Mouse (Mus musculus): ENCODE measurements around the gene Eloa. TPM values are rescaled to one million over a fixed set of nuclear protein-coding genes. Genes with fewer than 3 reads are reported as not detected.

Gene Eloa
- polyA plus RNA-seq, 3 experiments from 2014 or later = 47.2 to 77.0 (median 56.2) TPM

GRCm38 (mm10) chr4:135954241-135954640 is 67.3 kb downstream of the Eloa start:
- peak; percentile 65 for ATAC-seq

Other genes starting within 250 kb of the Eloa start
- 100 to 1,000 TPM; 184 to 209 (median 207) TPM for gene Srsf10, start 166.0 kb downstream of the Eloa start, polyA plus RNA-seq (2017; shearing (Covaris generic))
- gene Pnrc2, start 147.9 kb downstream of the Eloa start, polyA plus RNA-seq (2017; shearing (Covaris generic)) = 100 to 1,000 TPM; 177 to 235 (median 211) TPM
- gene Cnr2, start 126.4 kb downstream of the Eloa start, polyA plus RNA-seq (2017; shearing (Covaris generic)) = 1 to 10 TPM; 1.9 to 8.0 (median 7.0) TPM
- 100 to 1,000 TPM in 1 of 3 experiments, 10 to 100 TPM in 2; 81.7 to 101 (median 98.9) TPM for gene Fuca1, start 101.0 kb downstream of the Eloa start, polyA plus RNA-seq (2017; shearing (Covaris generic))
- gene Hmgcl, start 75.3 kb downstream of the Eloa start, polyA plus RNA-seq (2017; shearing (Covaris generic)) = 10 to 100 TPM; 70.5 to 83.4 (median 77.2) TPM
- 10 to 100 TPM; 14.2 to 26.3 (median 19.0) TPM for gene Gale, start 58.0 kb downstream of the Eloa start, polyA plus RNA-seq (2017; shearing (Covaris generic))
- 10 to 100 TPM; 61.2 to 78.8 (median 65.5) TPM for gene Lypla2, start 49.1 kb downstream of the Eloa start, polyA plus RNA-seq (2017; shearing (Covaris generic))
- 10 to 100 TPM in 1 of 3 experiments, 1 to 10 TPM in 2; 8.3 to 16.7 (median 9.8) TPM for gene Pithd1, start 34.5 kb downstream of the Eloa start, polyA plus RNA-seq (2017; shearing (Covaris generic))
- 1,000 to 10,000 TPM in 2 of 3 experiments, 100 to 1,000 TPM in 1; 855 to 1,337 (median 1,209) TPM for gene Rpl11, start 31.7 kb upstream of the Eloa start, polyA plus RNA-seq (2017; shearing (Covaris generic))
- gene Id3, start 121.7 kb upstream of the Eloa start, polyA plus RNA-seq (2017; shearing (Covaris generic)) = 100 to 1,000 TPM; 125 to 343 (median 290) TPM
- gene E2f2, start 150.6 kb upstream of the Eloa start, polyA plus RNA-seq (2017; shearing (Covaris generic)) = 10 to 100 TPM; 15.0 to 44.4 (median 16.8) TPM
- under 1 TPM in 1 of 3 experiments, not detected in 2; 0.16 TPM for gene Asap3, start 184.6 kb upstream of the Eloa start, polyA plus RNA-seq (2017; shearing (Covaris generic))
- gene Tcea3, start 226.0 kb upstream of the Eloa start, polyA plus RNA-seq (2017; shearing (Covaris generic)) = under 1 TPM in 2 of 3 experiments, not detected in 1; 0.29 to 0.65 TPM